Mouse (Mus musculus) G1E-ER4 (cell line): Measurements from ENCODE around the gene Ube2e3. TPM values are rescaled to one million over a fixed set of nuclear protein-coding genes. Genes with fewer than 3 reads are reported as not detected.

Source experiments
- GATA1 ChIP-seq: IDR thresholded peaks from one replicate; pipeline ENCODE4 v1.8.0; 2012; ENCODE audit warnings: low read length, inconsistent platforms
- polyA plus RNA-seq: library from polyadenylated mRNA; stranded (reverse); fragments of >175 nt; gene quantifications from 2 replicates; pipeline ENCODE4 v1.2.3, GENCODE M21; 2012

Ube2e3 gene
- polyA plus RNA-seq, 1 experiment = 144 TPM

DNA sequence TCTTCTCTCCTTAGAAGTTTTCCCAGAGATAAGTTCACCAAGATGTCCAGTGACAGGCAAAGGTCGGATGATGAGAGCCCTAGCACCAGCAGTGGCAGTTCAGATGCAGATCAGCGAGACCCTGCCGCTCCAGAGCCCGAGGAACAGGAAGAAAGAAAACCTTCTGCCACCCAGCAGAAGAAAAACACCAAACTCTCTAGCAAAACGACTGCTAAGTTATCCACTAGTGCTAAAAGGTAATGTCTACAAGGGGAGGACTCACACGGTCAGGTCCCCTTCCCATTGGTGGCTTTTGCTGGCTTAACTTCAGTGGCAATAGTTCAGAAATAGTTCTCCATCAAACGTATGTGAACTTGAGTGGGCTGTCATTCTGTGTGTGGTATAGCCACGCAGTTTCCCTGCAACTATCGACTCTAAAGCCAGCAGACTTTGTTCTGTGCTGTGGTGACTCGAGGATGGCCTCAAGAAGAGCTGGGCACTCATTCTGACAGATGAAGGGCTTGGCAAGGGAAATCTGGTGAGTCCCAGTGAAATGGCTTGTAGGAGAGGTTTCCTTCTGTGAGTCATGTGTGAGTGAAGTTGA, 2.6 kb downstream of the Ube2e3 start:
- TF ChIP-seq GATA1 = no peak

DNA sequence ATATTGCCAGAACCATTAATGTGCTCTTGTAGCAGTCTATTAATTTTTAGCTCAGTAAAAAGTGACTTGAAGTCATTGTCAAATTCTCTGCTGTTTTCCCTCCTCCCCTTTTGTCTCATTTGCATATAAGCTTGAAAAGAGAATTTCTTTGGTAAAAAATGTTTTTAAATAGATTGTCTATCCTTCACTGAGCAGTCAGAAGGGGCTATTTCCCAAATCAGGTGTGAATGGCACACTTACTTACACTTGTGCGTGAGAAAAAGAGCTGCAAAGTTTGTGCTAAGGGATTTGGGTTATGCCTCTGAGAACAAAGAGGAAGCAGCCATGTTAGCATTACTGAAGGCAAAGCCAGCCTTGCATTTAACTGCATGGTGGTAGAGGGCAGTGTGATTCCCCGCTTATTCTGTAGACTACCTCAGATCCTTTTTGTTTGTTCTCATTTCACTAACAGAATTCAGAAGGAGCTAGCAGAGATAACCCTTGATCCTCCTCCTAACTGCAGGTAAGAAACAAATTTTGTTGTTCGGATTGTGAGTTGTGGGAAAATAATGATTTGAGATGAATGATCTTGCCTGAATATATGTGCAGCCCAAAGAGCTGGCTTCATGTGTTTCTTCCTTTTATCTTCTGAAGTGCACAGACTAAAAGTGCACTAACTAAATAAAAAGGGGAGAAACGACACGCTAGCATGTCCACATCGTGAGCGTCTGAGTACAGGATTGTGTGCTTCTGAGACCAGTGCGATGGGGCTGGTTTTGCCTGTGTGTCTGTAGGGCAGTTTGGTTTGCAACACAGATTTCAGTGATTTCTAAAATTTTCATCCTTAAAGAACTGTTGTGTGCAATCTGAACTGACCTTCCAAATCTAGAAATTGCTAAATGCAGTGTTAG, 4.3 kb downstream of the Ube2e3 start:
- TF ChIP-seq GATA1 = no peak

DNA sequence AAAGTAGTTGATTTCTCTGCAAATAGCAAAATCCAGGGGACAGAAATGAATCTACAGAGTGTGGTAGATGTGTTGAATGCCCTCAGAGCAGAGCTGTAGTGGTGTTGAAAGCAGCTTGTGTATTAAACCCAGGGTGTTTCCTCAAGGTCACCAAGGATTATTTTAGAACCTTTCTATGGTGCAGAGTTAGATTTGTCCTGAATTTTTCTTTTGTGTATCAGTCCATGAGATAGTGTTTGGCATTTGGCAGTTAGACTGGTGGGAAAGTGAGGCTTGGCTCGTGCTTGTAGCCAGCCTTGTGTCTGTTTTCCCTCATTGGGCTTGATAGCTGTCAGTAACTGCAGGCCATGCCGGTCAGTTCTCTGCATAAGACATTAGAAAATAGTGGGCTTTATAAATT, 6.0 kb downstream of the Ube2e3 start:
- no peak for TF ChIP-seq GATA1

DNA sequence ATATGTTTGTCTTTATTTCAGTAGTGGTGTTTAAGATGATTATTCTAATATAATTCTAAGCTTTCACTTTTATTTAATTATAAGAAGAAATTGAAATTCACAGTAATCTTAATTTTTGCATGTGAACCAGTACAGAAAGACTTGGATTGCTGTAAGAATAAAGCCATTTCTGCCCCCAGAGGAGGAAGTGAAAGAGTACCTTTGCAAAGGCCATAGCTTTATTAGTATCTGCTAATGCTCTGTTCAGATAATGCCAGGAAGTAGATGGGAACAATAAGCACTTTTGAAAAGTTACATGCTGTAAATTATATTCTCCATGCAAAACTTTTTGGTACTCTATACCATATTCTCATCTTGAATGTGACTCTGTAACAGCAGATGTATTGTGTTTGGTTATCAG, 8.1 kb downstream of the Ube2e3 start:
- no peak for TF ChIP-seq GATA1

DNA sequence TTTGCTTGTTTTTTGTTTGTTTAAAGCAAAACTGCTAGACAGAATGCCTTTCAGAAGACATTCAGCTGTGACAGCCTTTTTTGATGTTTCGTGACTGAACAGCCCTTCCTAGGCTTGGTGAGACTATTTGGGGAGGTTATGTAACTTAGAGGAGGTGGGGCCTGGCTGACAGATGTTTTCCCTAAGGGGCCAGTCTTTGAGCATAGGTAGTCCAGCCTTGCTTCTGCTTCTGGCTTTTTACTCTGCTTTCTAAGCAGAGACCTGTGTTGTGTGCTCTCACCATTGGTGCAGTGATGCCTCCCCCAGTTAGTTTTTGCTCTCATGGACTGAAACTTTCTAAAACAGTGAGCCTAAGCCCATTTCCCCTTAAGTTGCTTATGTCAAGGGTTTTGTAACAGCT, 14.1 kb downstream of the Ube2e3 start:
- TF ChIP-seq GATA1 = no peak

DNA sequence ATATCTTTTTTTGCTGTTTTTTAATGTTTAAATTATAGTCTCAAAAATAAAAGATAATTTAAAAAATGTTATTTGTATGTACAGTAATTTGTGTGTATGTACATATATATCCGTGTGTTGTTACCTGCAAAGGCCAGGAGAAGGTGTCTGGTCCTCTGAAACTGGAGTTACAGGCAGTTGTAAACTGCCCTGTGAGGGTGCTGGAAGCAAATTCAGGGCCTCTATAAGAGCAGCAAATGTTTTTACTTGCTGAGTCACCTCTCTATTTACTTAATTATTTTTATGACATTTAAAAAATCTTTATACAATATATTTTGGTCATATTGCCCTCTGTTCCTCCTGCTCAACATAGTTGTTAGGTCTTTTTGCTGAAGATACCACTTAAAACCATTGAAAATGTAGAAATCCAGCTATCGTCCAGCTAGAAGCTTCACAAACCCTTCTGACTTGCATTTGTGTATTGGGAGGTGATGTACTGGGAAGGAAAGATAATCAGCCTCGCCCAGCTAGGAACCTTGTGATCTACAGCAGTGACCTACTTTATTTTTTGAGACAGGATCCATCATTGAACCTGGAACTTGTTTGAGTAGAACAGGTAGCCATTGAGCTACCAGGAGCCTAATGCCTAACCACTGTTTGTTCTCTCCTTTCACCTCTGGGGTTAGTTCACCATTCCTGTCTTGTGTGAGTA, 15.0 kb downstream of the Ube2e3 start:
- no peak for TF ChIP-seq GATA1

DNA sequence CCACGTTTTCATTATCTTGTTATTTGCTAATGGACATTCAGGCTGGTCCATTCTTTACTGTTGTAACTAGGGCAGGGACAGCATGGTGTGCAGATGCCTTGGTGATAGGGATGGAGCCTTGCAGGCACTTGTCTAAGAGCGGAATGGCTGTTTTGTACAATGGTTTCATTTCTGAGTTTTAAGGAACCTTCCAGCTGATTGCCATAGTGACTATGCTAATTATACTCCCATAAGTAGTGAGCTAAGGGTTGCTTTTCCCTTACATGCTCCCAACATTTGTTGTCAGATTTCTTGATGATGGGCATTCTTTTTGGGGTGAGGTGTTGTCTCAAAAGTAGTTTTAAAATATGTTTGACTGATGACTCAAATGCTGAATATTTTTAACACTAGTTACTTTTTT, 18.5 kb downstream of the Ube2e3 start:
- TF ChIP-seq GATA1 = no peak

DNA sequence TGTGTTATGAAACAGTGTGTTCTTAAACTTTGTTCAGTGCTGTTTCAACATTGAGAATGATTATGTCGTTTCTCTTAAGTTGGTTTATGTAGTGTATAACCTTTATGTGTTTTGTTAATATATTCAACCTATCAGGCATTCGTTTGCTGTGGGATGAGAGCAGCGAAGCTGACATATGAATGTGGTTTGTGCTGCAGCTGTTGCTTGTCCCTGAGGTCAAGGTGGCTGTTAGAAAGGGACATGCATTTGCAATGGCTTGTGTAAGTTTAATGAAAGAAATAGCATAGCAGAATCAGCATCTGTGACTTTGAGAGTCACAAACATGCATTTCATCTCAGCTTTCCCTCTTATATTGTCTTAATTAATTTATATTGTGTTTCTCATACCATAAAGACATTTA, 20.3 kb downstream of the Ube2e3 start:
- TF ChIP-seq GATA1 = no peak

DNA sequence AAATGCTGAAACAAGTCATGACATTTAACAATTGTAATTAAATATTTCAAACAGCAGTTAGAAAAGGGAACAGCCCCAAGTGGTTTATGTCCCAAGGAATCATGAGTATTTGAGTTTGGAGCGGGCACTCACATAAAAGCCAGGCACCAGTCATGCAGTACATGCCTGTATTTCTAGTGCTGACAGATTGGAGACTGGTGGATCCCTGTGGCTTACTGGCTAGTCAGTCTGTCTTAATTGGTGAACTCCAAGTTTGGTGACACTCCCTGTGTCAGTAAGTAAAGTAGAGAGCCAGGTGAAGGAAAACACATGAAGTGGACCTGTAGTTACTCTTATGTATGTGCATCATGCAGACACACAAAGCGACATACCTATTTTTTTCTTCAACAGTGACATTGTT, 27.3 kb downstream of the Ube2e3 start:
- TF ChIP-seq GATA1 = no peak

DNA sequence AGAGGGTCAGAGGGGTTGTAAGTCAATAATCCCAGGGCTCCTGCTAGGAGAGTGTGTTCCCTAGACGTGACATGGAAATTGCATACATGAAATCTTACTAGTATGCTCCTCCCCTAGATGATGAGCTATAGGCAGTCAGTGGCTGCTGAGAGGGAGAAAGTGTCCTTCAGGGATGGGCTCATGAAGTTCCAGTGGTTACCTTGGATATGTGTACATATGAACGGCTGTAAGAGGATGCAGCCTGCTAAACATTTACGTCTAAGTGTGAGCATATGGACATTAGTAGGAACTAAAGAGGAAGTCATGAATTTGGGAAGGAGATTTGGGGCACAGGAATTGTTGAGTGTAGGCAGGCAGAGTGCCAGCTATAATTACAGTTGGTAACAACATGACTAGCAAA, 38.0 kb downstream of the Ube2e3 start:
- no peak for TF ChIP-seq GATA1

DNA sequence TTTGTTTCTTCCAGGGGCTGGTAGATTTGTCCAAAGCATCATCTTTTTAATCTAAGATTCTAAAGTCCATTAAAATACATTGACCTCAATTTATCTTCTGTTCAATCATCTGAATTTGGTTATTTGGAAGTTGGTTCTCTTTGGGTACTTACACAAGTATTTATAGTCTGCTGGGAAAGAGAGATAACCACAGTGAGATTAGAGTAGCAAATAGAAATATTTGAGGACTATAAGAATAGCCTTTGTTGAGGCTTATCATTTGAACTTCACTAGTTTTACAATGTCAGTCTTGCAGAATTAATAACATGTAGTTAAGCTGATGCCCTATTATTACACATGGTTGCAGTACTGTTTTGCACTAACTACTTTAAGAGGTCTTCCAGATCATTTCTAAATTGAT, 43.6 kb downstream of the Ube2e3 start:
- TF ChIP-seq GATA1 = peak; percentile 68

DNA sequence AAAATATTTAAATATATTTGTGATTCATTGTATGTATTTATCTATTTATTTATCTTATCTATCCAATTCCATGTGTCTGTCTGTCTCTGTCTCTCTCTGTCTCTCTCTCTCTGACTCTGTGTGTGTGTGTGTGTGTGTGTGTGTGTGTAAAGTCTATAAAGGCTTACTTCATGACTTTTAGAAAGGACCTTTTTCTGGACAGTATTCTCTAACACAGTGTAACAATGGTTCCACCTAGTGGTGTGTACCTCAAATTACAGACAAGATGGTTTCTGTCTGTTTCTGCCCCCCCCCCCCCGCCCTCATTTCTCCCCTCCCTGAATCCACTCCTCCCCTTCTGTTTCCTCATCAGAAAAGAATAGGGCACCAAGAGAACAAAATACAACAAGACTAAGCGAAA, 46.9 kb downstream of the Ube2e3 start:
- TF ChIP-seq GATA1 = no peak

DNA sequence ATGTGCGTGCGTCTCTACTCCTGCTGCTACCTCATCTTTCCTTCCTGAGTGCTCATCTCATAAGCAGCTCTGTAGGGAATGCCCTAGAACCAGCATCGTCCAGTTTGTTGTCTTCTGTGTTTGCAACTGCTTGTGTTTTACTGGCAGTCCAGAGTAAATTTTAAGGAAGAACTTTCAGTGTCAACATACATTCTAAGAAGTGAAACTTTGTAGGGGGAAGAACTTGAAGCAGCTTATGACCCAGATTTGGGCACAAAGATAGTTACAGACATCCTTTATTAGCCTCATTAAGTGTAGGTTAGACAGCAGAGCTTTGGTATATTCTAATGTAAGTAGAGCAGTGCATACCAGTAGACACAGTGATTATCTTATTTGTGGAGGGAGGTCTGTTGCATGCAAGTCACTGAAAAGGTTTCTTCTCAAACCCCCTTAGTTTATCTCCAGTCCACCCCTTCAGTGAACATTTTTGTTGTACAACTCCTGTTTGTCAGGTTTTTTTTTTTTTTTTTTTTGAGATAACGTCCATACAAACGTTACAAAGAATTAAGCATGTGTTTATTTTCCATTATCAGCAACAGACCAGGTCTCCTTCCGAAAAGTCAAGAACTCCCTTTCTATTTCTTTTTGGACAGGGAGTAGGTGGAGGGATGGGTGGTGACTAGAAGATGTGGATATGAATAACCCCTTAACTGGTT, 55.2 kb downstream of the Ube2e3 start:
- TF ChIP-seq GATA1 = no peak

DNA sequence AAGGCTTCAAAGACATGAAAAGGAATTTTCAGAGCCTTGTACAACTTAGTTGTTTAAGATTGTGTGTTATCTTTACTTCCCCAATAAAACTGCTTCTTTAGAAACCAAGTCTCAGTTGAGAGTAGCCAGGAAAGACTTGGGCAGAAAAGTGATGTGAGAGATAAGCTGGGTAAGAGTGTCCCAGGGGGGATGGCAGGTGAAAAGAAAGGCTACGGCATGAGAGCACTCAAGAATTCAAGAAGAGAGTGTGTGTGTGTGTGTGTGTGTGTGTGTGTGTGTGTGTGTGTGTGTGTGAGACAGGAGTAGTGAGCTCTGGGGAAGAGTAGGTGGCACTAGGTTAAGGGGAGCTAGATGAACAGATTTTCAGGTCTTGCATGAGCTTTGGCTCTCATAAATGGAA, 57.9 kb downstream of the Ube2e3 start:
- no peak for TF ChIP-seq GATA1

DNA sequence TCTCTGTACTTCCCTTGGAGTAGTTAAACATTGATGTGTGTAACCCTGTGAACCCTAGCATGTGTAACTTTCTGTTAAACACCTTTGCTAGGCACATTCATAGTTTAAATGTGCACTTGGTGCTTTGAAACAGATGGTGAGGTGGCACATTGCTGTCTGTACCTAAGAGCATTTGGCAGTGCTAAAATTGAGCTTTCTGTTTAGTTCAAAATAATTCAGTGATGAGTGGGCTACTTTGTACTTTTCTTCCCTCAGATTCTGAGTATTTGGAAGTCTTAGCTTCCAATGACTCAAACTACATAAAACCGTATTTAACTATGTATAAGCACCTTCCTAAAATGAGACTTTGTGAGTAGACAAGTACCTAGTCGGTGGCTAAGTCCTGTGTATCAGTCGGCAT, 59.7 kb downstream of the Ube2e3 start:
- TF ChIP-seq GATA1 = no peak

DNA sequence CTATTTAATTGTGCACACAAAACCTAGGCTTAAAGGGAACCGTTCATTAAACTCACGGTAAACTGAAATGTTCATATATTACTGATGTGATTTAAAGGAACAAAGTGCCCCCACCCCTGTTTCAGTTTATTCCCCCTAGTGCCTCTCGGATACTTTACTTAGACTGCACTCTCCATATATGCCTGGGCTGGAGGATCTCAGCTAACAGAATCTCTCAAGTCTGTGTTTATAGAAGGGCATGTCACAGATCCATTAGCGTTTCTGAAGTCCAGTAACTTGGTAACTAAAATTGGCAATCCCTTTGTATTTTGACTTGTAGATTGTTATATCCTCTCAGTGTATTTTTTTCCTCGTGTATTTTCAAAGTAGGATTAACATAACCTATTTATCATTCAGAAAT, 60.2 kb downstream of the Ube2e3 start:
- no peak for TF ChIP-seq GATA1
